Mouse (Mus musculus): ENCODE measurements at regions not wholly inside any gene's neighbourhood (a gene's known extent, or its start where the extent isn't known, plus 50 kb on each side); places are given as distances from the start of the nearest gene placed in this dataset.

- no peak for TF ChIP-seq CTCF (IDR thresholded peaks at IDR 0.05; ENCODE audit: low read depth)
- no peak for TF ChIP-seq EP300 (IDR thresholded peaks at IDR 0.05; ENCODE audit: low read depth)
Observed at GRCm38 (mm10) chr2:30695771-30696456, 101.1 kb downstream of the Cstad start.
